Mouse (Mus musculus) midbrain, embryonic 16.5 days (tissue): Measurements from ENCODE around the gene Myo18a. TPM values are rescaled to one million over a fixed set of nuclear protein-coding genes. Genes with fewer than 3 reads are reported as not detected.

Experiments
- ATAC-seq: fragments of 200-750 bp; cut with Nextera tagmentation; 2 replicates; pipeline ENCODE4 v1.8.0; 2017; ENCODE audit warnings: moderate TSS enrichment
- H3K27ac ChIP-seq: fragments of 300-500 bp; sonication (generic); 2 replicates; pipeline ENCODE4 v1.5.1; 2014; ENCODE audit warnings: mild to moderate bottlenecking, low read length, mixed read lengths
- H3K27me3 ChIP-seq: fragments of 300-500 bp; sonication (generic); 2 replicates; pipeline ENCODE4 v1.6.1; 2014; ENCODE audit warnings: low read depth, low read length, mixed read lengths; ENCODE audit not compliant: control insufficient read depth, insufficient read depth
- H3K36me3 ChIP-seq: fragments of 300-500 bp; sonication (generic); 2 replicates; pipeline ENCODE4 v1.6.1; 2014; ENCODE audit warnings: mild to moderate bottlenecking, low read length, moderate library complexity, mixed read lengths; ENCODE audit not compliant: control insufficient read depth, insufficient read depth
- H3K4me1 ChIP-seq: fragments of 300-500 bp; sonication (generic); 2 replicates; pipeline ENCODE4 v1.6.1; 2014; ENCODE audit warnings: mild to moderate bottlenecking, low read length, mixed read lengths; ENCODE audit not compliant: control insufficient read depth, insufficient read depth
- H3K4me2 ChIP-seq: fragments of 300-500 bp; sonication (generic); 2 replicates; pipeline ENCODE4 v1.6.1; 2014; ENCODE audit warnings: mild to moderate bottlenecking, low read length, mixed read lengths
- H3K4me3 ChIP-seq: fragments of 300-500 bp; sonication (generic); 2 replicates; pipeline ENCODE4 v1.5.1; 2014; ENCODE audit warnings: low read depth, mild to moderate bottlenecking, low read length, moderate library complexity, mixed read lengths
- H3K9ac ChIP-seq: fragments of 300-500 bp; sonication (generic); 2 replicates; pipeline ENCODE4 v1.6.1; 2014; ENCODE audit warnings: low read depth, low read length, mixed read lengths
- H3K9me3 ChIP-seq: fragments of 300-500 bp; sonication (generic); replicated peaks from 2 replicates; pipeline ENCODE4 v1.6.1; 2014; ENCODE audit warnings: mild to moderate bottlenecking, low read length, mixed read lengths; ENCODE audit not compliant: control insufficient read depth, poor library complexity, severe bottlenecking
- WGBS: fragments of 180-500 bp; shearing (Covaris S2); extraction: QIAGEN DNeasy Blood & Tissue Kit; methylation state at CpG from one replicate; pipeline ENCODE4 v1.1.7; 2014; 5-methylcytosine and 5-hydroxymethylcytosine counted together
- polyA plus RNA-seq: library from polyadenylated mRNA; unstranded; fragments of >200 nt; fragmentation: Nextera tagmentation; extraction: Ambion mirVana; gene quantifications from 2 replicates; pipeline ENCODE4 v1.2.1, GENCODE M21; 2015

Myo18a gene
- polyA plus RNA-seq, 1 experiment from 2014 or later = 46.8 TPM

DNA sequence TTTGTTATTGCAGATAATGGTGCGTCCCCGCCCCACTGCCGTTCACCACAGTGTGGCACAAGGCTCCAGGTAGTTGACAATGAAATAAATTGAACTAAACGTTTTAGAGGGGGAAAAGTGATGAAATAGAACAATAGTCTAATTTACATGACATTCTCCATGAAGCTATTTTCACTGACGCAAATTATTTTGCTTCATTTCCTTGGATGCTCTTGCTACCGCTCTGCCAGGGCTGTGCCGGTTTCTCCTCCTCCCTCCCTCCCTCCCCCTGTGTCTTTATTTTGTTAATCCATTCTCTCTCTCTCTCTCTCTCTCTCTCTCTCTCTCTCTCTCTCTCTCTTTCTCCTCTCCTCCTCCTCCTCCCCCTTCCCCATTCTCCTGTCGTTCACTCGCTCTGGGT is 95.5 kb downstream of the Myo18a start:
- H3K27me3 ChIP-seq = no peaks in the 10 kb centered on the region
- H3K9ac ChIP-seq = peak overlapping the region; percentile 57
- H3K36me3 ChIP-seq = peaks cover 3% of the 10 kb centered on the region; the same call in 1 of the 2 replicates
- no peak for ATAC-seq
- no peak overlapping the region for H3K4me3 ChIP-seq
- H3K9me3 ChIP-seq = no peaks in the 10 kb centered on the region
- WGBS = 26% methylated on average over 9 of the region's 9 CpGs
- H3K4me2 ChIP-seq = no peak overlapping the region
- H3K27ac ChIP-seq = peak overlapping the region; percentile 76
- peaks cover 38% of the 10 kb centered on the region for H3K4me1 ChIP-seq

DNA sequence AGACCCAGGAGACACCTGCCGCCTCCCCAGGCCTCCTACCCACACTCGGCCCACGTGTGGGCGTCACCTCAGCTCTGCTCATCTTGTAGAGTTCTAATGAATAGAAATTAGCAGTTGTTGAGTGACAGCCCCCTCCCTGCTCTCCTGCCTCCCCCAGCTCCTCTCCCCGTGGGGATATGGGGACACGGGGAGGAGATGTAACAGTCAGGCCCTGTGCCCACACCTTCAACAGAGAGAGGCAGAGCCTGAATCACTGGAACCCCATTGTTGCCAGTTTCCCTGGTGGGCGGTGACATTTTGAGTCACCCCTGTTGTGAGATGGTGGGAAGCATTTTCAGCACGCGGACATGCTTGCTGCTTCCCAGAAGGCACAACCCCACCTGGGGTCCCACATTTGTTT is 97.9 kb downstream of the Myo18a start:
- no peak overlapping the region for H3K4me3 ChIP-seq
- peak overlapping the region; percentile 17; the same call in 1 of the 2 replicates for H3K9ac ChIP-seq
- no peak for ATAC-seq
- H3K4me1 ChIP-seq = peaks cover 21% of the 10 kb centered on the region
- no peak overlapping the region for H3K27ac ChIP-seq
- H3K27me3 ChIP-seq = no peaks in the 10 kb centered on the region
- peaks cover 8% of the 10 kb centered on the region; the same call in 1 of the 2 replicates for H3K36me3 ChIP-seq
- 70% methylated on average over 9 of the region's 9 CpGs for WGBS
- no peak overlapping the region for H3K4me2 ChIP-seq
- H3K9me3 ChIP-seq = no peaks in the 10 kb centered on the region

DNA sequence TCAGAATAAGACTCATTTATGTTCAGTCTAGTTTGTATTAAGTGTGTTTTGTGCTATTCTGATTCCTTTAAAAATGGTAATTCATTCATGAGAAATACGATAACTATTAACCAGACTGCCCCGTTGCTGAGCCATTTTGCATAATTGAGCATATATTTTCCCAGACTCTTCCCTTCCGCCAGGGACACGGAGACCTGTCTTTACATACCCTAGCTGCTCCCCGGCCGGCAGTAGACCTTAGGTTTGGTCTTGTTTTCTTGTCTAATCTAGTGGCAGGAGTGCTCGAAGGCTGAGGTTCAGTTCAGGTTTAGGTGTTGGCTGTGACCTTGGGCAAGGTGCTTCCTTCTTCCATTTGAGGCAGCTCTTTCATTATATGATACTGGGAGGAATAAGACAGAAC is 99.8 kb downstream of the Myo18a start:
- Histone ChIP-seq H3K4me1 (peaks cover 28% of the 10 kb centered on the region), H3K27ac (no peak overlapping the region), H3K4me3 (no peak overlapping the region), H3K9me3 (no peaks in the 10 kb centered on the region), H3K27me3 (no peaks in the 10 kb centered on the region), H3K9ac (no peak overlapping the region), H3K36me3 (peaks cover 8% of the 10 kb centered on the region; the same call in 1 of the 2 replicates), H3K4me2 (no peak overlapping the region)
- ATAC-seq = no peak
- WGBS = 68% methylated on average over 7 of the region's 7 CpGs

DNA sequence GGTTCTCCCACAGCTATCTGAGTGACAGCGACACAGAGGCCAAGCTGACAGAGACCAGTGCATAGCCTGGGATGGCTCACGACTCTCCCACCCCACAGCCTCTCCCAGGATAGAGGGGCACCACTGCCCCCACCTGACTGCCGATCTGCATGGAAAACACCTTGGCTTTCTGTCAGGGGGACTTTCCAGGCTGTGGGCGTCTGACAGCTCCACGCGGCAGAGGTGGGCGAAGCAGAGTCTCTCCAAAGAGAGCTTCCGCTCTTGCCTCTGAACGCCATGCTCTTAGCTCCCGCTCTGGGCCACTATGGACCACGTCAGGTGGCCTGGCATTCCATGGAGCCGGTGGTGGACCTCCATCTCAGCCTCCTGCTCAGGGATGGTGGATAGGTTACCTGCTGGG is 101.7 kb downstream of the Myo18a start:
- H3K36me3 ChIP-seq = peaks cover 5% of the 10 kb centered on the region; the same call in 1 of the 2 replicates
- 62% methylated on average over 12 of the region's 12 CpGs for WGBS
- no peak for ATAC-seq
- no peak overlapping the region for H3K4me3 ChIP-seq
- no peaks in the 10 kb centered on the region for H3K27me3 ChIP-seq
- H3K27ac ChIP-seq = no peak overlapping the region
- H3K4me2 ChIP-seq = no peak overlapping the region
- peaks cover 24% of the 10 kb centered on the region for H3K4me1 ChIP-seq
- H3K9ac ChIP-seq = no peak overlapping the region
- H3K9me3 ChIP-seq = no peaks in the 10 kb centered on the region

DNA sequence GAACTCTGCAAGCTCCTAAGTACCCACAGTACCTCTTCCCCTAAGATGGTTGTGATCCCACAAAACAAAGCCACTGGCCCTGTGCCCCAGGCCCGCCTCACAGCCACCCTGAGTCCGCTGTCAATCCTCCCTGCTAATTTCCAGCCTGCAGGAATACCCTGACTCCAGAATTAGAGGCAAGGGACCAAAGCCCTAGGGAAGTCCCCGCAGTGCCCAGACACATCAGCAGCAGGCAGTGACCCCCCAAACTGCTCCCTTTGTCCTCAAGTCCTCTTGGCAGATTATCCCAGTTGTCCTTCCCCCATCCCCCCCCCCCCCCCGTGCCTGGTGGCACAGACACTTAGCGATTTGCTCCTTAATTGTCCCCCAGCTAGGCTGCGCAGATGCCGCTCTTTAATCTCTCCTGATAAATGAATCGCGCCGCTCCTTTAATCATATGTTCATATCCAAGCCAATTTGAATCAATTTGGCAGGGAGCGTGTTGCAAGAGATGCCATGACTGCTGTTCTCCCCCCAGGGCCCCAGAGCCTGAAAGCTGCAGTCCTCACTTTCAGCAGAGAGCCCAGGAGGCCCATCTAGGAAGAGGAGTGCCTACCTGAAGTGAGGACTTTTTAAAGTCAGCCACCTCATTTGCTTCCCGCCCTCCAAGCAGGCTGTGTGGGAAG is 104.5 kb downstream of the Myo18a start:
- ATAC-seq = no peak
- 9% methylated on average over 12 of the region's 12 CpGs for WGBS
- Histone ChIP-seq H3K4me1 (peaks cover 41% of the 10 kb centered on the region), H3K4me2 (no peak overlapping the region), H3K4me3 (no peak overlapping the region), H3K27me3 (no peaks in the 10 kb centered on the region), H3K36me3 (0 out of 2 replicates have a peak, but pooled peaks cover 5% of the 10 kb centered on the region), H3K9me3 (no peaks in the 10 kb centered on the region), H3K9ac (no peak overlapping the region), H3K27ac (peak overlapping the region; percentile 40; the same call in 1 of the 2 replicates)

DNA sequence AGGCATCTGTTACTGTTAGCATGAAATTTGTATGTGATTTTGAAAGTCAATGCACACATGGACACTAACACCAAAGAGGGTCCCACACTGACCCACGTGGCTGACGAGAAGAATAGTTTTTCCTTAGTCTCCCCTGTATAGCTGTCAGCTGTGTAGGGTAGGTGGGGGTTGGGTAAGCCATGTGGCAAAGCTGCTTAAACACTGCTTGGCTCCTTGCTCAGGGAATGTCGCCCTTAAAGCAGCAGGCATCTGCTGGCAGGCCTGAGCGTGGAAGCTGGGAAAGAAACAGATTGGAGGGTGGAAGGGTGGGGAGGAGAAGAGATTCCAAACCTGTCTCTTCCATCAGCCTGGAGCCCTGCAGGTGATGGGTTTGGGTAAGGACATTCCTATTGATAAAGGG is 108.4 kb downstream of the Myo18a start:
- Histone ChIP-seq H3K4me1 (peaks cover 66% of the 10 kb centered on the region), H3K9ac (no peak overlapping the region), H3K9me3 (no peaks in the 10 kb centered on the region), H3K27me3 (no peaks in the 10 kb centered on the region), H3K4me2 (no peak overlapping the region), H3K36me3 (no peaks in the 10 kb centered on the region), H3K4me3 (no peak overlapping the region), H3K27ac (no peak overlapping the region; the same call in 1 of the 2 replicates)
- ATAC-seq = no peak
- 15% methylated on average over 4 of the region's 4 CpGs for WGBS

DNA sequence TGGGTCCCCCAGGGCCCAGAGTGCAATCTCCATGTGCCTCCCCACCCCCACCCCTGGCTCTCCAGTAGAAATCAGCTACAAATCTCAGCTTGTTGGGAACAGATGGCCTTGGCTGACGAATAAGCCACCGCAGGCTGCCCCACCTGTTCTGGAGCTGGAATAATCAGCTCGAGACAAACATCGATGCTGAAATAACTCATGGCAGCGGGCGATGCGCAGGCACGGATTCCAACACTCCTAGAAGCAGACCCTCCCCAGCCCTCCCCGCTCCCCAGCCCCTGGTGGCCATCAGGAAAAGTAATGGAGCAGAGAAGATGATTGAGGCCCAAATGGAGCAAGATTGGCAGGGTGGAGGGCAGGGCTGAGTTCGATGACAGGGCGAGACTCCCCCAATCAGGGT is 109.2 kb downstream of the Myo18a start:
- Histone ChIP-seq H3K9ac (peak overlapping the region; percentile 43; the same call in 1 of the 2 replicates), H3K36me3 (no peaks in the 10 kb centered on the region), H3K4me1 (peaks cover 66% of the 10 kb centered on the region), H3K9me3 (no peaks in the 10 kb centered on the region), H3K27ac (peak overlapping the region; percentile 69; the same call in 1 of the 2 replicates), H3K4me2 (peak overlapping the region; percentile 32), H3K27me3 (no peaks in the 10 kb centered on the region), H3K4me3 (no peak overlapping the region)
- 5% methylated on average over 11 of the region's 11 CpGs for WGBS
- no peak for ATAC-seq

DNA sequence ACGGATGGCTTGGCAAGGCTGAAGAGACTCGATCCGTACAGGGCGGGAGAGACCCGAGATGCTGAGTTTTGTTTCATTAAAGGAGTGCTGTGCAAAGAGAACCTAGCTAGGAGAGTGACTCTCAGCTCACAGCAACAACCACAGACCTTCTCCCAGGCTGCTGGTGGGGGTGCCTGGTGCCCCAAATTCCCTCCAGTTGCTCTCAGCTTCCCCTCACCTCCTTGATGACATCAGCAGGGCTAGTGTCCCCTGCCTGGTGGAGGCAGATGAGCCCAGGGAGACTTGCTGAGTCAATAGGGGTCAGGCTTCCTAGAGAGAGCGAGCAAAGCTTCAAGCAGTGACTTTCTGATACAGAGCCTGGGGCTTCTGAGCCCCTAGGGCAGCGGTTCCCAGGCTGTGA is 109.6 kb downstream of the Myo18a start:
- Histone ChIP-seq H3K27ac (peak overlapping the region; percentile 69), H3K9me3 (no peaks in the 10 kb centered on the region), H3K4me3 (no peak overlapping the region), H3K36me3 (no peaks in the 10 kb centered on the region), H3K27me3 (no peaks in the 10 kb centered on the region), H3K9ac (peak overlapping the region; percentile 43; the same call in 1 of the 2 replicates), H3K4me1 (peaks cover 61% of the 10 kb centered on the region), H3K4me2 (peak overlapping the region; percentile 32)
- 9% methylated on average over 7 of the region's 7 CpGs for WGBS
- no peak for ATAC-seq

DNA sequence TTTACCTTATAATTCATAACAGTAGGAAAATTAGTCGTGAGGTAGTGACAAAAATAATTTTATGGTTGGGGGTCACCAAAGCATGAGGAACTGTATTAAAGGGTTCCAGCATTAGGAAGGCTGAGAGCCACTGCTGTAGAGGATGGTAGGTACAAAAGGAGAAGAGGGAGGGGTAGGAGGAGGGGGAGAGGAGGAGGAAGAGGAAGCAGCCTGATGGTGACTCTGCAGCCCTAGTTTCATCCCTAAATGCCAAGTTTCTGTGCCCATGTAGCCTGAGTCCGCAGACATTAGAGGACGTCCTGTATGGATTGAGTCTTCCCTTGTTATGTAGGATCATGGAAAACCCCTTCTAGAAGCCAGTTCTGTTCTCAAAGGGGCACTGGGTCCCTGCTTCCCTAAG is 110.1 kb downstream of the Myo18a start:
- no peaks in the 10 kb centered on the region for H3K9me3 ChIP-seq
- no peaks in the 10 kb centered on the region for H3K36me3 ChIP-seq
- no peaks in the 10 kb centered on the region for H3K27me3 ChIP-seq
- no peak for ATAC-seq
- 40% methylated on average over 3 of the region's 3 CpGs for WGBS
- no peak overlapping the region for H3K4me3 ChIP-seq
- H3K9ac ChIP-seq = no peak overlapping the region
- peaks cover 57% of the 10 kb centered on the region for H3K4me1 ChIP-seq
- H3K4me2 ChIP-seq = no peak overlapping the region
- H3K27ac ChIP-seq = no peak overlapping the region; the same call in 1 of the 2 replicates
